Mouse (Mus musculus) liver, embryonic 16.5 days (tissue): Measurements from ENCODE around the gene Ptprq. TPM values are rescaled to one million over a fixed set of nuclear protein-coding genes. Genes with fewer than 3 reads are reported as not detected.

Experiments
- ATAC-seq: fragments of 200-750 bp; cut with Nextera tagmentation; 2 replicates; pipeline ENCODE4 v1.8.0; 2017; ENCODE audit warnings: low read depth, mild to moderate bottlenecking, moderate number of reproducible peaks, moderate library complexity
- H3K27ac ChIP-seq: fragments of 300-500 bp; sonication (generic); 2 replicates; pipeline ENCODE4 v1.5.1; 2014; ENCODE audit warnings: mild to moderate bottlenecking, low read length
- H3K27me3 ChIP-seq: fragments of 300-500 bp; sonication (generic); 2 replicates; pipeline ENCODE4 v1.6.1; 2014; ENCODE audit warnings: low read depth, low read length, mixed read lengths; ENCODE audit not compliant: control insufficient read depth, insufficient read depth
- H3K36me3 ChIP-seq: fragments of 300-500 bp; sonication (generic); 2 replicates; pipeline ENCODE4 v1.6.1; 2014; ENCODE audit warnings: mild to moderate bottlenecking; ENCODE audit not compliant: control insufficient read depth, insufficient read depth
- H3K4me1 ChIP-seq: fragments of 300-500 bp; sonication (generic); 2 replicates; pipeline ENCODE4 v1.6.1; 2014; ENCODE audit warnings: low read depth, low read length, mixed read lengths; ENCODE audit not compliant: control insufficient read depth
- H3K4me2 ChIP-seq: fragments of 300-500 bp; sonication (generic); 2 replicates; pipeline ENCODE4 v1.6.1; 2014; ENCODE audit warnings: low read depth, low read length, mixed read lengths
- H3K4me3 ChIP-seq: fragments of 300-500 bp; sonication (generic); 2 replicates; pipeline ENCODE4 v1.5.1; 2014; ENCODE audit warnings: low read depth, mild to moderate bottlenecking, low read length
- H3K9ac ChIP-seq: fragments of 300-500 bp; sonication (generic); 2 replicates; pipeline ENCODE4 v1.6.1; 2014; ENCODE audit warnings: low read depth, low read length
- H3K9me3 ChIP-seq: fragments of 300-500 bp; sonication (generic); replicated peaks from 2 replicates; pipeline ENCODE4 v1.6.1; 2016; ENCODE audit warnings: low read length; ENCODE audit not compliant: control insufficient read depth
- WGBS: fragments of 180-500 bp; shearing (Covaris S2); extraction: QIAGEN DNeasy Blood & Tissue Kit; methylation state at CpG from one replicate; pipeline ENCODE4 v1.1.7; 2014; ENCODE audit not compliant: insufficient replicate concordance; 5-methylcytosine and 5-hydroxymethylcytosine counted together
- polyA plus RNA-seq: library from polyadenylated mRNA; unstranded; fragments of >200 nt; fragmentation: Nextera tagmentation; extraction: Ambion mirVana; gene quantifications from 2 replicates; pipeline ENCODE4 v1.2.1, GENCODE M21; 2015

Gene Ptprq
- polyA plus RNA-seq, 1 experiment from 2014 or later: 0.02 TPM

DNA sequence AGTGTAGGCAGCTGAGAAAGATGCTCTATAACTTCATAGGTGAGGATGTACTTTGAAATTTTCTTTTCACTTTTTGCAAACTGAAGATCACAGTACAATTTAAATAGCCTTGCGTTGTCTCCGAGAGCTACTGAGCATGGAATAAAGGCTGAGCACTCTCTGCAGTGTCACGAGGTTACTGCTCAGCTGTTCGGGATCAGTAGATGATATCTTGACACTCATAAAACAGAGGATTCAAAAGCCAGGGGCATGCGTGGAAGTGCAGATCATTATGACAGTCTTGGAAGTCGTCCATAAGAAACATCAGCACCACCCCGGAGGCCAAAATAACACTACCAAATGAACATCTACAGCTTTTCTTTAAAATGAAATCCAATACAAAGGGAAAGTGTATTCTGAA is 203.2 kb downstream of the Ptprq start:
- no peaks in the 10 kb centered on the region for H3K9me3 ChIP-seq
- H3K4me1 ChIP-seq: no peaks in the 10 kb centered on the region
- H3K4me3 ChIP-seq: no peak overlapping the region
- 67% methylated on average over 7 of the region's 7 CpGs for WGBS
- no peak overlapping the region for H3K9ac ChIP-seq
- no peaks in the 10 kb centered on the region for H3K27me3 ChIP-seq
- no peak overlapping the region for H3K4me2 ChIP-seq
- H3K27ac ChIP-seq: no peak overlapping the region
- H3K36me3 ChIP-seq: no peaks in the 10 kb centered on the region
- no peak for ATAC-seq

DNA sequence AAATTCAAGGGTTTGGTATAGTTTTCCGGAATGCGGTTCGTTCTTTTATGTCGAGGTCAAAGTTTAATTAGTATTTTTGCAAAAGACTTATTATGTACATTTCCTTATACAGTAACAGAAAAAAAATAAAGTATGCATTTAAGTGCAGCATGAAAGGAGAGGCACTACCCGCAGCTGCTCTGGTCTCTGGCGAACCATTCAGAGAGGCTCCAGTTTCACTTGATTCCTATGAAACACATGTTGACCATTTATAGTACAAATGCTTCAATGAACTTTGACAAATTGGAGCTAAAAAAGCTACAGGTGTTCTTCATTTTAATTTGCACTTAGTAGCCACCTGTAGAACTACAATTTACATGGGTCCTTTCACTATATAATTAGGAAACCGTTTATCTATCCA is 205.1 kb downstream of the Ptprq start:
- H3K27ac ChIP-seq: no peak overlapping the region
- 74% methylated on average over 7 of the region's 7 CpGs for WGBS
- no peaks in the 10 kb centered on the region for H3K27me3 ChIP-seq
- no peaks in the 10 kb centered on the region for H3K9me3 ChIP-seq
- no peak overlapping the region for H3K9ac ChIP-seq
- H3K4me3 ChIP-seq: no peak overlapping the region
- H3K4me1 ChIP-seq: no peaks in the 10 kb centered on the region
- no peak overlapping the region for H3K4me2 ChIP-seq
- no peak for ATAC-seq
- H3K36me3 ChIP-seq: no peaks in the 10 kb centered on the region

DNA sequence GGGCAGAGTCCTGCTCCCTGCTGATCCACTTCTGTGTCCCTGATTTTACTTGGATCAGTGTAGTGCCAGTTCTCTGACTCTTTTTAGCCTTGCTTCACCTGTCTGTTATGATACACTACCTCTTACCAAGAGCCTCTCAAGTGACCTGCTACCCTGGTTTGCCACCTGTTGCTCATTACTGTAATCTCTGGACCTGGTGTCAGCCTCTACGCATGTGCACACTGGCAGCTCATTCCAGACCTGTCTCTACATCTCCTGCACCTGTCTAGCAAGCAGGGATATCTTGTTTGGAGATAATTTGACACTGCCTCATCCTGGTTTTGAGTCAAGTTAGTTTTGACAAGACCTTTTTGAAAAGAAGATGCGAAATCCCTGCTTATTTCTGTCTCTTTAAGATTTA is 213.5 kb downstream of the Ptprq start:
- Histone ChIP-seq H3K4me2 (no peak overlapping the region), H3K27me3 (no peaks in the 10 kb centered on the region), H3K27ac (no peak overlapping the region), H3K36me3 (no peaks in the 10 kb centered on the region), H3K4me3 (no peak overlapping the region), H3K4me1 (no peaks in the 10 kb centered on the region), H3K9ac (no peak overlapping the region), H3K9me3 (no peaks in the 10 kb centered on the region)
- 51% methylated on average over 2 of the region's 2 CpGs for WGBS
- no peak for ATAC-seq

DNA sequence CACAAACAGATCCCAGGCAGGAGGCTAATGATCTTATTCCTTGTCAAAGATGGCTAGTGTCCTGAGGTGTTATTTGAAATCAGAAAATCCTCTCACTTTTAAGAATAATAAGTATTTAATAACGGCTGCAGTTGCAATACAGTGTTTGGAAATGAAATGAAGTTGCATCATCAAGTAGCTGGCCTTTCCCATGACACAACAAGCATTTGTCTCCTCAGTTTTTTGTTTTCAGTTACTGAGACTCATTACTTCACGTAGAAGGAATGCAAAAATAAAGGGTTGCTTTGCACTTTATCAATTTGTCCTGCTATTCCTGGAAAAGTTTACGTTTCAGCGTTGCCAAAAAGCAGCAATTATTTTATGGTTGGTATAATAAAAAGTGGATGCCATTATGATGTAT is 216.4 kb downstream of the Ptprq start:
- no peaks in the 10 kb centered on the region for H3K27me3 ChIP-seq
- no peaks in the 10 kb centered on the region for H3K36me3 ChIP-seq
- H3K9ac ChIP-seq: no peak overlapping the region
- H3K4me3 ChIP-seq: no peak overlapping the region
- no peaks in the 10 kb centered on the region for H3K4me1 ChIP-seq
- no peak overlapping the region for H3K4me2 ChIP-seq
- 61% methylated on average over 4 of the region's 4 CpGs for WGBS
- H3K27ac ChIP-seq: no peak overlapping the region
- no peak for ATAC-seq
- no peaks in the 10 kb centered on the region for H3K9me3 ChIP-seq

DNA sequence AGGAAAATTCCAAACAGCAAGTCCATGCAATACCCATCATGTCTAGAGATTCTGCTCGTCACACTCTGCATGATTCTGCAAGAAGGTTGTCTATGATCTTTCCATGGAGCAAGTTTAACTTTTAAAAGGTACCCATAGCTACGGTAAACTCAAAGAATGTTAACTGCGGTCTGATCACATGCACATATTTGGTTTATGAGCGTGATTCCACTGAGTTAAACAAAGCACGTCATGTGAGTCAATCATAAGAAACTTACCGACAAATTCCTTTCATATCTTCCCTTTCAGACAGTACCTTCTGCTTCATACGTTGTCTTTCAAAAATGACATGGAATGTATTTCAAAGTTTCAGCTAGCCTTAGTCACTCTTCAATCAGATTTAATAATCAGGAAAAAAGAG is 217.7 kb downstream of the Ptprq start:
- Histone ChIP-seq H3K27me3 (no peaks in the 10 kb centered on the region), H3K4me1 (no peaks in the 10 kb centered on the region), H3K9ac (no peak overlapping the region), H3K27ac (no peak overlapping the region), H3K36me3 (no peaks in the 10 kb centered on the region), H3K4me3 (no peak overlapping the region), H3K4me2 (no peak overlapping the region), H3K9me3 (no peaks in the 10 kb centered on the region)
- ATAC-seq: no peak
- WGBS: 70% methylated on average over 7 of the region's 7 CpGs

DNA sequence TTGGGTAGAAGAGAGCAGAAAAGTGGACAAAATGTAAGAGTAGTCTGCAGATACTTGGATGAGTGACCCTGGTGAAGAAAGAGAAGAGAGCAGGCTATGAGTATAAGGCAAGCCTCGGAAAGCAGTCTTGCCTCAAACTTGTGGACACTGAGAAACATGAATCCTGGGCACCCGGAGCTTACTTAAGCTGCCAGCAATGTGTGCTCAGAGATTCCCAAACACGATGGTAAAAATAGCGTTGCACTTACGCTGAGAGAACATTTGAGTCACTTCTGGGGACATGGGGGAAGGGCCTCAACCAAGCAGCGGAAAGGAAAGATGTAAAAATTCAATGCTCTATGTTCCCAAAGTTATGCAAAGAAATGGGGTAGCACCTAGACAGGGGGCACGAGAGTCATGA is 220.2 kb downstream of the Ptprq start:
- Histone ChIP-seq H3K4me3 (no peak overlapping the region), H3K9me3 (no peaks in the 10 kb centered on the region), H3K27ac (no peak overlapping the region), H3K36me3 (no peaks in the 10 kb centered on the region), H3K9ac (no peak overlapping the region), H3K27me3 (no peaks in the 10 kb centered on the region), H3K4me2 (no peak overlapping the region), H3K4me1 (no peaks in the 10 kb centered on the region)
- no peak for ATAC-seq
- 57% methylated on average over 7 of the region's 7 CpGs for WGBS

DNA sequence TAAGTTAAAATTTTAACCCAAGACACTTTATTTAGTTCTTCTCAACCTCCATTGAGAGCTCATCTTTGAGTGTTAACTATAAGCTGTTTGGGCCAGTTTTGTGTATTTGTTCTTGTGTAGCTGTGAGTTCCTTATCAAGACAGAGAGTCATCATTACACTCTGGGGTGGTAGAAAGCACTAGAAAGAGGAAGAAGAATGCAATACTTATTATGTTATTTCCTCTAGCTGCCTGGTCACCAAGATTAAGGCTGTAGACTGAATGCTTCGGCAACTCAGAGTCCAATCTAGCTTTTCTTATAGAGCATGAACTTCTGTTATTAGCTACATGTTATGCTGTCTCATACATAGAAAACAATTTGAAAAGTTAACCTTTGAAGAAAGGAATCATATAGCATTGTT is 223.4 kb downstream of the Ptprq start:
- Histone ChIP-seq H3K9me3 (no peaks in the 10 kb centered on the region), H3K36me3 (no peaks in the 10 kb centered on the region), H3K9ac (no peak overlapping the region), H3K27ac (no peak overlapping the region), H3K27me3 (no peaks in the 10 kb centered on the region), H3K4me2 (no peak overlapping the region), H3K4me3 (no peak overlapping the region), H3K4me1 (no peaks in the 10 kb centered on the region)
- WGBS: 18% methylated on average over 1 of the region's 1 CpGs
- no peak for ATAC-seq

DNA sequence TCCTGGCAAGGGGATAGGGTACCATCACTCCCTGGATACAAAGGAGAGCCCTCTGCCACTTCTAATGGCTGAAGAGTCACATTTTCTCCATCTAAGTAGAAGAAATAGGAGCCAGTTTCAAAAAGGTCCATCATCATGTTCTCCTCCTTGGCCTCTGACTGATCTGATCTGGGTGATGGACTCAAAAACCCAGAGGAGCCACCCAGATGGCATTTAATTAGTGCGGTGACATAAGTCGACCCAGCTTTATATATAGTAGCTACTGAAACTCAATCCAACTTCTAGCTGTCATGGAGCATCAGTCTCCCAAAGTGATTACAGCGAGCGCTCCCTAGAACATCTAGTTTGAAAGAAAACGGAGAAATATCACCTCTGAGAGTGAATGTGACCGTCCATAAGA is 225.3 kb downstream of the Ptprq start, which contains the start of gene Myf6:
Gene Myf6, minus strand, starts transcription at position 170 of the 400 bp plus-strand sequence.
- no peak for ATAC-seq
- H3K4me1 ChIP-seq: no peaks in the 10 kb centered on the region
- no peak within 1 kb of the TSS for H3K4me3 ChIP-seq
- no peaks in the 10 kb centered on the region for H3K27me3 ChIP-seq
- no peak within 1 kb of the TSS for H3K27ac ChIP-seq
- no peaks in the 10 kb centered on the region for H3K36me3 ChIP-seq
- H3K9ac ChIP-seq: no peak within 1 kb of the TSS
- no peaks in the 10 kb centered on the region for H3K9me3 ChIP-seq
- 67% methylated on average over 6 of the region's 6 CpGs for WGBS
- no peak within 1 kb of the TSS for H3K4me2 ChIP-seq

DNA sequence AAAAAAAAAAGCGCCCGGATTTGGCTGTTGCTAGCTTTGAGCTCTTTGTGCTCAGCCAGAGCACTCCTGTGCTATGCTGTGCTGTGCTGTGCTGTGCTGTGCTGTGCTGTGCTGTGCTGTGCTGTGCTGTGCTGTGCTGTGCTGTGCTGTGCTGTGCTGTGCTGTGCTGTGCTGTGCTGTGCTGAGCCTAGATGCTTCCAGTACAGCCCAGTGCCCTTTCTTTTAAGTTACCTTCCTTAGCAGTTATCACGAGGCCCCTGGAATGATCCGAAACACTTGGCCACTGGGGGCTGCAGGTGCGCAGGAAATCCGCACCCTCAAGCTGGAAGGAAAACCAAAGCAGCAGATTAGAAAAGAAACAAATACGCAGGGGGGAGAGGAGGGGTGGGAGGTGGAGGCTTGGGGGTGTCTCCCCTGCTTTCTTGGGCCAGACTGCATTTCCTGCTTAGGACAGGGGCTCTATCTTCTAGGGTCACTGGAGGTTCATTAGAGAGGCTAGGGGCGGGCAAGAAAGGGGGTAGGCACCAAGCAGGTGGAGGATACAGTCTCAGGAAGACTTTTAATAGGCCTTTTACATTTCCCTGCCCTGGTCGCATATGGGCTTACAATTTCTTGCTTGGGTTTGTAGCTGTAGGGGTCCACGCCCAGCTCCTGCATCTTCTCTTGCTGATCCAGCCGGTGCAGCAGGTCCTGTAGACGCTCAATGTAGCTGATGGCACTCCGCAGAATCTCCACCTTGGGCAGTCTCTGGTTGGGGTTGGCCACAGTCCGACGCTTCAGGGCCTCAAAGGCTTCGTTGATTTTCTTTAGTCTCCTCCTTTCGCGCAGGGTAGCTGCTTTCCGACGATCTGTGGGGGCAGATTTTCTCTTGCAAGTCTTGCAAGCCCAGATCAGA is 226.0 kb downstream of the Ptprq start:
- WGBS: 36% methylated on average over 20 of the region's 20 CpGs
- Histone ChIP-seq H3K4me3 (no peak overlapping the region), H3K4me2 (no peak overlapping the region), H3K27ac (no peak overlapping the region), H3K9ac (no peak overlapping the region), H3K27me3 (no peaks in the 10 kb centered on the region), H3K4me1 (no peaks in the 10 kb centered on the region), H3K9me3 (no peaks in the 10 kb centered on the region), H3K36me3 (no peaks in the 10 kb centered on the region)
- no peak for ATAC-seq
